Mouse (Mus musculus) A20 (cell line): ENCODE data around the gene Slc38a6.

ENCODE experiments used
- DNase-seq: peaks from one replicate; pipeline ENCODE4 v3.0.0-alpha.2; 2011; ENCODE audit warnings: low read depth, low spot score

The Slc38a6 gene

DNA sequence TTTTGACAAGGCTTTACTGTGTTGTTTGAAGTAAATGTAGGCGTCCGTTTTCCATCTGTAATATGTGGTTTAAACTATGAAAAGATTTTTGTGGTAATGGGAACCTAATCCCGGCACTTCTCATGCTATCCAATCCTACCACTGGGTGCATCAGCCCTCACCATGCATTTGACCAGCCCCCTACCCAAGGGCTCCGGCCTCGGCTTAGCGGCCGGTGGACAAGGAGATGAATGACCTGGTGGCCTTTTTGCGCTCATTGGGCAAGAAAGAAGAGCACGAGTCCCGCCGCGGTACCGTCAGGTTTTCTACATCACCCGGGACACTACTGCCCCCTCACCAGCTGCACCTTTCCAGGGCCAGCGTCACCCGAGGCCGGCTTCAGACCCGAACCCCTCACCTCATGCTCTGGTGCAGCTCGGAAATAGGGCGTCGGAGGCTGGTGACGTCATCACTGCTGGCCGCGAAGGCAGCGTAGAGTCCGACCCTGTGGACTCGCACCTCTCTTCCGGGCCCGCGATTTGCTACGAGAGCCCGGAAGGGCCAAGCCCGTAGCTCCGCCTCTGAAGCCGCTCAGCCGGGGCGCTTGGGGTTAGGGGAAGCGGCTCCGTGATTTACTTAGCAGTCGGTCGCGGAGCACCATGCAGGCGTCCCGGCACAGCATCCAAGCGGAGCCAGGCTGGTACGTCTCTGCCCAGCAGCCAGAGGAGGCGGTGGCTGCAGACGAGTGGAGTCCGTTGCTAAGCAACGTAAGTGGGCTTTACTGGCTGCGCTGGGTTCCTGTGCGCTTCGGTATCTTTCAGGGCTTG is at the start of gene Slc38a6, which contains the start of gene Trmt5:
Gene Slc38a6 (plus strand): TSS at position 493 of the 806 bp plus-strand sequence.
Gene Trmt5 (minus strand): TSS at position 424 of the 806 bp plus-strand sequence.
- DNase-seq: peak; percentile 97

DNA sequence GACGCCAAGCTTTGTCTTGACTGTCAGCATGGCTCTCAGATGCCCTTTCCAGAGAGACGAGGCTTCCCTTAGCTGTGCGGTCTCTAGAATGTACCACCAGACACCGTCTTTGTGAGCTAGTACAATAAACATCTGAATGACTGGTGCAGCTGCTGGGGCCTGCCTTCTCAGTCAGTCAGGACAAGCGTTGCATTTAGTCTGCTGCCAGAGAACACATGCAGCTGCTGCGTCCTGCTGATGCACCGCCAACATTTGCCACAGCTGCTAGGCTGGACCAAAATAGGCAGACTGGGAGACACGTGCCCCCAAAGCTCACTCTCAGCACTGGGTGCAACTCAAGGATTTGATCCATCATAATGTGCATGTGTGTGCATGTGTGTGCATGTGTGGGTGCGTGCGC is 44.6 kb upstream of the Slc38a6 start:
- DNase-seq: peak; percentile 83

DNA sequence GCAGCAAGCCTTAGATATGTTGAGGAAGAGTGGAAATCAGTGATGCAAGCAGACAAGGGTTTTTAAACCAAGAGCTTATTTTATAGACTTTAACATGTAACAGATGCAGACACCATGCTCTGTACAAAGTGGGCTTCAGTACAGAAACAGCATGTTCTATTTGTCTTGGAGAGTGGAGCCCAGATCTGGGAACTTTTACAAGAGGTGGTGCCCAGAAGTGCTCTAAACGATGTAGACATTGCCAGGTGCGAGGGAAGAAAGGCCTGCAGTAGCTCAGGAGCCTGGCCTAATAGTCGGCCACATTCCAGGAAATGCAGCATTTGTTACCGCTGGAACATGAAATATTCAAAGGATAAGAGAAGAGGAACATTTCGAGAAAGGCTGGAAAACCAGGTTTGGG is 40.9 kb upstream of the Slc38a6 start:
- no peak for DNase-seq

DNA sequence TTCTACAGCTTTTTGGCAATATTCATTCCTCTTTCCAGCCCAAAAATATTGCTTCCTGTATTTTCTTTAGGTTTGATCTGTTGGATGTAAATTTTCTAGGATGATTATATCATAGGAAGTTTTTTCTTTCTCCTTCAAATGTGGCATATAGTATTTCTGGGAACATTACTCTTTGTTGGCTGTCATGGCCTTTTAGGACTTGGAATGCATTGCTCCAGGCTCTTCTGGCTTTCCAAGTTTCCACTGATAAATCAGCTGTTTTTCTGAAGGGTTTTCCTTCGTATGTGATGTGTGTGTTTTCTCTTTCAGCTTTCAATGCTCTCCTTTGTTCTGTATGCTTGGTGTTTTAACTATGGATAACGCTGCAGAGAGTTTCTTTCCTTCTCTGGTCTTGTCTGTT is 31.6 kb upstream of the Slc38a6 start:
- DNase-seq: no peak

DNA sequence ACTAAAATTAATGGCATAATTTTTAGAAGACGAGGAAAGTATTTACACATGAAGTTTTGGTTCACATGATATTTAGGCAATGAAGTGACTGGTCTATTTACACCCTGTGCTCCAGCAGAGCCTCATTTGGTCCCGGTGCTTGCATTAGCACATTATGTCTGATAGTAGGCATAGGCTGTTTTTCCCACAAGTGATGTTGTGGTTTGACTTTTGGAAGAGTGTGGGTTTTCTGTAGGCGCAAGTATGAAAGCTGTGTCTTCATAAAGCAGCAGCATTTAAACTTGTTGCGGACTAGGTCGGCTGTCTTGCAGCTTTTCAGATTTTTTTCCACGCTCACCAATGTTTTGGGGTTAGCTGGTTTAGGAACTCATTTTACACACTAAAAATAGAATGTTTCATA is 27.3 kb upstream of the Slc38a6 start:
- no peak for DNase-seq

DNA sequence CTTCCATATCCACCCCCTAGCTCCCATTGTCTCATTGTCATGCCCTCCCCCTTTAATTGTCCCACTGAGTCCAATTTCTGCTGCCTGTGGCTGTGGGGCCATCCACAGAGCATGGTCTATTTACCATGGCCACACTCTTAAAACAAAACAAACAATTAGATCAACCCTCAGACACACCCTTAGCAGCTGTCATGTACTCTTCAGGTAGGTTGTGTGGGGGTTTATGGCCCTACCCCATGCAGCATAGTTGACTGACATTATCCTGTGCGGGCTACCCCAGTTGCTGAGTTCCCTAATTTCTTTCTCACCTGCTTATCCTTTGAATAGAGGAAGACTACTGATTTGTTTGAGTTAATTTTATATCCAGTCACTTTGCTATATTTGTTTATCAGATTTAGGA is 26.2 kb upstream of the Slc38a6 start:
- DNase-seq: no peak

DNA sequence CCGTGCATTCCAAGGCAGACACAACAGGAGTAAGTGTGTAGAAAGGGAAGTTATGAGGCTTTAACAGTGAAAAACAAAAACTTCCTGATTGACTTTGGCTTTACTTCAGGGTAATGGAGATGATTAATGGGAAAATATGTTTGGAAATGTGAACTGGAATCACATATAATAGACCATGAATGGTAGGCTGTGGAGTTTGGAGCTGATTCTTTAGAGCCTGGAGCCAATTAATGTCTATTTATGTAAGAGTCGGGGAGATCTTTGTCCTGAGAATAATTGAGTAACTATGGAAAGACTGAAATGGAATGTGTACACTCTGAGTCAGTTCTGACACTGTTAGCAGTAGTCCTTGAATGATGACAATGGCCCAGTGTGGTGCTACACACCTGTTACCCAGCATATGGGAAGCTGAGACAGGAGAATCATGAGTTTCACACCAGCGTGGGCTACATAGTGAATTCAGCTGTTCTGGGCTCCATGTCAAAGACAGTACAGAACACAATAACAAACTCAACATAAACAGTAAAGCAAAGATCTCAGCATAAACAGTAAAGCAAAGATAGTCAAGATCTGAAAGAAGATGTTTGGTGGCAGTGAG is 21.1 kb upstream of the Slc38a6 start:
- no peak for DNase-seq

DNA sequence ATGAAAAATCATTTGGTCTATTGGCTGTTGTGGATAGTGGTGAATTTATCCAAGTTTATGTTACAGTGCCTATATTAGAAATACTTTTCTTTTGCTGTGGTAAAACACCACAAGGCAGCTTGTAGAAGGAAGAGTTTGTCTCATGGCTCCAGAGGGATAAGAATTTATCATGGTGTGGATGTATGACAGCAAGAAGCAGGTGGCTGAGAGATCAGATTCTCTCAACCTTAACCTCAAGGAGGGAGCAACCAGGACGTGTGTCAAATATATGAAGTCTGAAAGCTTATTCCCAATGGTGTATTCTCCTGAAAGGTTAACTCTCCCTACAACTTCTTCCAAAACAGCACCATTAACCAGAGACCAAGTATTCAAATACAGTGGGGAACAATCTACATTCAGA is 20.0 kb upstream of the Slc38a6 start:
- DNase-seq: no peak

DNA sequence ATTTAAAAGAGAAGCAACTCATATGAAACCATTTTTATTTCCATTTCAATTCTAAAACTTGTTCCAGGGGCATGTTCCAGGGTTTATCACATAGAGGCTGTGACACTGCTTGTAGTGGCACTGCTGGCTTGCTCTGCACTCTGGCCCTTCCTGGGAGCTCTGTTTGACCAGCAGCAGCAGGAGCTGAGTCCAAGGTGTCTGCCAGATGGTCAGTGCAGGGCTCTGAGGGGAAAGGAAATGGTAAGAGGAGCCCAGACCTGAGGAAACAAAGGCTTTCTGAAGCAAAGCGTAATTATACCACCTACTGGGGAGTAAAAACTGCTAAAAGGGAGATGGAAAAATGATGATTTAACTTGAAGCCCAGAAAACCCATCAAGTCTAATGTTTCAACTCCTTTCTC is 18.1 kb upstream of the Slc38a6 start:
- no peak for DNase-seq

DNA sequence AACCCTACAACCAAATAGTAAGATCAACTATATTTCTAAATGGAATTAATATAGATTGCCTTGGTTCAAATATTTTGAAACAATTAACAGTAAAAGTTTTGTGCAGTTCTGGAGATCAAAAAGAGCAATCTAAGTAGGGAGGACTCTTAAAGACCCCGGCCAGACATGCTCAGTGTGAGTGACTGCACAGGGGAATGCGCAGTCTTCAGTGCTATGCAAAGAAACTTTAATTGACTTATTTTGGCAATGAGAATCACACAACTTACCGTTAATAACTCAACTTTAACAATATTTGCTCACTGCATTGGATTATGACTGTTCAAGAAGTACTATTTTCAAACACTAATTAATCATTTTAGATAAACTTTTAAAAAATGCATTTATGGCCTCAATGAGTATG is 17.0 kb upstream of the Slc38a6 start:
- no peak for DNase-seq

DNA sequence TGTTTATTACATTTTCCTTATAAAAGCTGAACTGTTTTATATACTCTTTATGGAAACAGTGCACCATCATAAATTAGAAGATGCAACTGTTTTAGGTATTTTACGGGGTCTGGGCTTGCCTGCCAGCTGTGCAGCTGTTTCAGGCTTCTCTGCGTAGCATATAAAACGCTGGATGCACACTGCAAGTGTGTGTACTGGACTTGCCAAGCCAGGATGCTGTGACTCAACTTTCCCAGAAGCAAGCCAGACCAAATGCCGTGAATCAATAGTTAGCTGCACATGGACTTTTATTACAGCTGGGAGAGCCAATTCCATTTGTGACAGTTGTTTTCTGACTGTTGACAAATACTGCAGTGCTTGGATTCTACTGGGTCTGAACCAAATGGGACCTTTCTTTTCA is 16.6 kb upstream of the Slc38a6 start:
- DNase-seq: no peak

DNA sequence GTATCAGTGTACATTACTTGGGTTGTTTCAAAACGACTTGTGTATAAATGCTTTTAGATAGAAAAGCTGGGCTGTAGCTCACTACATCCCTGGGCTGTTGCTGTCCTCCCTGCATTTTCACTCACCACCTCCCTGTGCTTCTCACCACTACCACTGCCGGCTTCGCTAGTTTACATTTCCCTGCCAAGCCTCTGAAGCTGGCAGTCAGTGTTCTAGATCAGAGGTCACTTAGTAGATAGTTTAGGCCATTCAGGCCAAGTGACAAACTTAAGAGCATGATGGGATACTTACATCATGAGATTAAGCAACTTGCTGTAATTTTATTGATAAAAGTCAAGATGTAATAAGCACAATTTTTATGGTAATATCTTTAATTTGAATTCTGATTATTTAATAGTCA is 11.7 kb upstream of the Slc38a6 start:
- no peak for DNase-seq

DNA sequence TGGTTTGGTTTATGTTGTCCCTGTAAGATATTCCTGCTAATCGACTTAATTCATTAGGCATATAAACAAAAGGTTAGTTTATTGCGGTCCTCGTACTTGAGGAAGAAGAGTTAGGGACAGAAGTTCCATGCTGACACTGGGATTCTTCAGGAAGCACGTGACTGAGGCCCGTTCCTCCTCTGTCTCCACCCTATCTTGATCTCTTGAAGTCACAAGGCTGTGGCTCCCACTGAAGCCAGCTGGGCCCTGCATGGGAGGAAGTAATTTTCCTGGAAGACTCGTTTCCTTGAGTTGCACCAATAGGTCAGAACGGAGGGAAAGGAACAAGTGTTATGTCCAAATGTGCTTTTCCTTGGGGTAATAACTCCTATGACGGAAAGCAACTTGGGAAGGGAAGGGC is 1.0 kb downstream of the Slc38a6 start:
- DNase-seq: no peak

DNA sequence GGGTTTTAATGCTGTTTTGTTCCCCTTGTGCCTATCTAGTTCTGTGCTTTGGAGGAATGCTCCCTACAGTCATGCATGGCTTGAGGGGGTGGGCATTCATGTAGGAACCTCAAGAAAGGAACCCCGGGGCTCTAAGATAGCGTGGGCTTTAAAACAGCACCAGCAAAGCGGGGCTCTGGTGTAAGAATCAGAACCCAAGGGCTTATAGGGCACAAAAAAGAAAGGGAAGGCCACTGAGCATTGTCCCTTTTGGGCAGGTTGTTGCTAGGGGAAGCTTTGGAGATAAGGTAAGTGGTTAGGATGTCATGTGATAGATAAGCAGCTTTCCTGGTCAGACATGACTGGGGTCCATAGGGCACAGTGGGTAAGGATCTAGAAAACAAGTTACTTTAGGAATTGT is 2.0 kb downstream of the Slc38a6 start:
- DNase-seq: no peak

DNA sequence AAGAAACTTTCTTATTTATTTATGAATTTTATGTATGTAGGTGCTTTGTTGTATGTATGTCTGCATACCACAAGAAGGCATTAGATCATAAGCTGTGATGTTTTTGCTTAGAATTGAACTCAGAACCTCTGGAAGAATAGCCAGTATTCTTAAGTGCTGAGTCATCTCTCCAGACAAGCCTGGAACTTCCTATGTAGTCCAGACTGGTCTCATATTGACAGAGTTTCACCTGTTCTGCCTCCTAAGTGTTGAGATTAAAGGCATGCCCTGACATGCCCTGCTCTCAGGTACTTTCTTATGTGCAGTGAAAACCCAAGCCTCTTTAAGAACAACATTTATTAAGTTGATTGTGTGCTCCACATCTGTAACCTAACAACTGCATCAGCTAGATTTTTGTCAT is 8.3 kb downstream of the Slc38a6 start:
- DNase-seq: no peak

DNA sequence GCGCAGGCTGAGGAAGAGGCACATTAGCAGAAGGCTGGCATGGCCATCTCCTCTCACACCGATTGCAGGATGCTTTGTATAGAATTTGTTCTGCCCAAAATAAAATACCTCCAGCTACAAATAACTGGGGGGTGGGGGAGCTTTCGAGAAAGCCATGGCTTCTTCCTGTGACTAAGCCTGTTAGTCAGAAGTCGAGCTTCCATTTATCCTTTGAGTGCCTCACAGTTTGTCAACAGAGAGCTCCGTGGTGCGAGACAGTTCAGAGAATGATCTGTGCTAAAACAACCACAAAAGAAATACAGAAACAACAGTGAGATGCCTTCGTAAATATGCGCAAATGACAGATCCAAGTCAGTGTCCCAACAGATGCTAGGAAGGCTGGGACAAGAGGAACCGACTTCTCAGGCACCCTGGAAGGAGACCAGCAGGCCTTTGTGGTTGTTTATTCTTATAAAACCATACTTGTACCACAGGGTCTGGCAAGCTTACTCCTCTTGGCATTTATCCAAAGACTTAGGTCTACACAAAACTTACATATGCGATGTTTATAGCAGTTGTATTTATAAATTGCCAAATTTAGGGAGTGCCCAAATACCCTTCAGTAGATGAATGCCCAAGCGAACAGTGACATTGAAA is 9.0 kb downstream of the Slc38a6 start:
- DNase-seq: no peak

DNA sequence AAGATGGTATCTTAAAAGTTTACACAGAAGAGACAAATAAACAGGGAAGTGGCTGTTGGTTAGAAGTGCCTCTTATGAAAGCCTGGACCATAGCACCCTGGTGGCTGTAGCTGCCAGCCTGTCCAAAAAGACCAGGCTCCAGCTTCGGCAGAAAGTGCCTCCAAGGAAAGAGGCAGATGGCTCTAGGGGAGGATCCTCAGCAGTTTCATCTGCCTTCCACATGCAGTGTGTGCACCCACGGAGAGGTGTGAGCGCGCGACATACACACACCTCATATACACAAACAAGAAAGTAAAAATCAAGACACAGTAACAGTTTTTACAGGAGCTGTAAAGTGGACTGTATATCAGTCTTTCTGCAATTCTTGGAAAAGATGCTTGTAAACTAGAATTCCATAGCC is 12.0 kb downstream of the Slc38a6 start:
- no peak for DNase-seq

DNA sequence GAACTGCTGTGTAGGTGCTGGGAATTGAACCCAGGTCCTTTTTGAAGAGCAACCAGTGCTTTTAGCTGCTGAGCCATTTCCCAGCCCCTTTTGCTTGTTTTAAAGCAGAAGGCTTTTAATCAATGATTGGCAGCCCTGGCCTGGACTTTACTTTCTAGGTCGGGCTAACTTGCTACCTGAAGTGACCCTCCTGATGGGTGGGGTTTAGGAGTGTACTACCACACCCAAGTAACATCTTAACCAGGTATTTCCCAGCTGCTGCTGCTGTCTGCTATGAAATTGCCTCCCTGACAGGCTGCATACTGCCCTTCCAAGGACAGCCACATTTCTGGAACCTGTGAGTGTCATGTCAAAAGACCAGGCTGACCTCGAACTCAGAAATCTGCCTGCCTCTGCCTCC is 14.0 kb downstream of the Slc38a6 start:
- DNase-seq: no peak

DNA sequence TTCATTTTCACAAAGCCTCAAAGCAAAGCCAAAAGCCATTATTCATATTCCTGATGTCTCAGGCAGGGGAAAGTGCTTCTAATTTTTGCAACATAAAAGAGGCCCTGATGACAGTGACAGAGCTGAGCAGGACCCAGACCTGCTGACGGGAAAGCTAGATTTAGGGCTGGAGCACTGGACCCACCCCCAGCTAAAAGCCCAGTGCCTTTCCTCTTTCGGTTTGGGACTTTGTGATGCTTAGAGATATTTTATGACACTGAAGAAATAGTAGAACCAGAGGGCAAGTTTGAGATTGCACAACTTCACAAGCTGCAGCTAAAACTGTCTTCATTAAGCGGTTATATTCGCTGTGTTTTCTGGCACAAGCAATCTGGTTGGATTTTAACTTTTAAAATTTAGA is 18.1 kb downstream of the Slc38a6 start:
- no peak for DNase-seq

DNA sequence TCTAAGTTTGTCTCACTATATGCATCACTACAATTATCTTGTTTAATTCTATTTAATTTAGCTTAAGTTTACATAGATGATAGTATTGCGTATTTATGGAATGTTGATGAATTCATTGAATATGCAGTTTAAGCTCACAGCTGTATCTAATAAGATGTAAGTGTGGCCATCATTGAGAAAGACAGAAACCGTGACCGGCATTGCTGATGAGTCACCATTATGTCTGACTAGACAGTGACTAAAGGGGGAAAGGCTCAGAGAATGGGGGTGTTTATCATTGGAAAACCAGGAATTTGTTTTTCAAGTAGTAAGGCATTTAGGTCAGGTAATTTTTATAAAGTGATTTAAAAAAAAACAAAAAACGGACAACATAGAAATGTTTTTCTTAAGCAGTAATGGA is 21.2 kb downstream of the Slc38a6 start:
- DNase-seq: no peak

DNA sequence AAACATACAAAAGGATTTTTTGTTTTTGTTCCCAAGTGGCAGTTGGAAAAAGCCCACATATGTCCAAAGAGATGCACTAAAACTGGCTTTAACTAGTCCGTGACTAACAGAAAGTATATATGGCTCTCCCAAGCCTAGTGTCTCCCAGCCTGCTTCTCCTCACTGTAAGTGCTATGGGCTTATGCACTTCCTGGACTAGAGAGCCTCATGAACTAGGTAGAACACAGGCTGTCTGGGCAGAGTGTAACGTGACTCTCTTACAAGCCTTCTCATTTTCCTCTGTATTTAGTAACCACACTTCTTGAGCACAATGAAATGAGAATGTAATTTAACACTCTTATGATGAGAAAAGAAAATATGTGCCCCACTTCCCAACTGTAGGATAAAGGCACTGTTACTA is 22.1 kb downstream of the Slc38a6 start:
- DNase-seq: no peak

DNA sequence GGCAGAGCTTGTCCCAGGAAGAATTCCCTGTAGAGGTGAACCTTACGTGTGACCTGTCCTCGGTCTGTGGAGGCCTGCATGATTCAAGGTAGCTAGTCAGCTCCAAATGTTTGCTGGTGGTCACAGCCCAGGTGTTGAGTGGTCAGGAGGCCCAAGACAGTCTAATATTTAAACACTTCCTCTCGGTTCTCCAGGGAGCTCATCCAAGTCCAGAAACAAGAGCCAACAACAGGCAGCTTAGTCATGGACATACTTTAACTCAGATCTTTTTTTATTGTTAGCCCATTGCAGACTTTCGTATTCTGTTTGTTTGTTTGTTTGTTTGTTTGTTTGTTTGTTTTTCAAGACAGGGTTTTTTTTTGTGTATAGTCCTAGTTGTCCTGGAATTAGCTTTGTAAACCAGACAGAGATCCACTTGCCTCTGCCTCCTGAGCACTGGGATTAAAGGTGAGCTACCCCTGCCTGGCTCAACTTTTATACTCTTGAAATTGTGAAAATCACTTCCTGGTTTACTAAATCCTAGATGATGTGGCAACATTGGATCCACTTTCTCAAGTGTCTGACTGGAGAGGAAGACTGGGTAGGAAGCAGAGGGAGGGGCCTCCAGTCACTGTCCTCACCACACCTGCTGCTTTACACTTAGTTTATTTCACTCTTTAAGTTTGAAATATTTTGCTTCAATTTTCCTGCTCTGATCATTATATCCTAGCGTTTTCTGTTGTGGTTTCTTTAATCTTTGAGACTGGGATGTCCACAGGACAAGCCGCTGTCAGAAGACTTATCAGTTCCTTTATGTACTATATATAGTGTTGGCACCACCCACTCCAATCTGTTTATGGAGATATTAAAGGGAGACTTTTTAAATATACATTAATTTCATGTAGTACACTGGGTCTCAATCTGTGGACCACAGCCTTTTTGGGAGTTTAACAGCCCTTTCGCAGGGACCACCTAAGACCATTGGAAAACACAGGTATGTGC is 31.4 kb downstream of the Slc38a6 start:
- DNase-seq: no peak
